Mouse (Mus musculus): ENCODE data around the gene Spata2l.
"Not testable (repeated sequence)": the region's sequence is repeated elsewhere in the genome, so short reads cannot be mapped to it uniquely, and the experiment has no call there.

Gene Spata2l

DNA sequence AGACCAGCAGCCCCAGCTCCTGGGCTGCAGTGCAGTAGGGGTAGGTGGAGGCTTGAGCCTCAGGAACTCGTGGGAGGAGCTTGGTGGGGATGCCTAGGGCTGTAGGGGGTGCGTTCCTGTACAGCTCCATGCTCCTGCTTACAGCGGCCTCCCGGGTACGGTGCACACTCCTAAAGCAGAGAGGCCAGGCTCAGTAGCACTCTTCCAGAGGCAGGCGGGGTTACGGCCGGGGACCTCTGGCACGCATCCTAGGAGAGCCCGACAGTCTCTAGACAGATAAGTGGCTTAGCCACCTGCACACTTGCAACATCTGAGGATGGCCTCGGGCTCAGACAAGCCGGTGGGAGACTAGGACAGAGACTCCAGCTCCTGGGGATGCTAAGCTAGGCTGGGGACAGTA is 9.5 kb upstream of the Spata2l start:
- no peak for DNase-seq (ENCODE audit: low spot score)

DNA sequence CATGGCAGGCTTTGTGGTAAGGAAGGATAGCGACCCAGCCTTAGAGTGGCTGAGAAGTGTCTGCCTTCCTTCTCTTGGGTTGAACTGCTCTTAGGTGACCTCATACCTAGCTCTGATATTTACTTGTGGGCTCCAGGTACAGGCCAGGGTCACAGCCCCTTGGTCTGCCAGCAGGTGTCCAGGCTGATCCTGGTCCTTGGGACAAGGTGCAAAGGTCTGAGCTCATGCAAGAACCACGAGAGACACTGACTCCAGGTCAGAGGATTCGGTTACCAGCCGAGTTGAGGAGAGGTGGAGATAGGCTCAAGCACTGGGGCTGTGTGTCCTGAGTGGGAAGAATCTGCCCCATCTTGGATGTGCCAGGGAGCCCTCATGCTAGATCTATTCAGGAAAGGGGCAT is 8.3 kb upstream of the Spata2l start:
- no peak for DNase-seq (ENCODE audit: low spot score)

- no peak for DNase-seq (ENCODE audit: low spot score)
Measured at GRCm38 (mm10) chr8:123243053-123243452, 7.0 kb upstream of the Spata2l start.

DNA sequence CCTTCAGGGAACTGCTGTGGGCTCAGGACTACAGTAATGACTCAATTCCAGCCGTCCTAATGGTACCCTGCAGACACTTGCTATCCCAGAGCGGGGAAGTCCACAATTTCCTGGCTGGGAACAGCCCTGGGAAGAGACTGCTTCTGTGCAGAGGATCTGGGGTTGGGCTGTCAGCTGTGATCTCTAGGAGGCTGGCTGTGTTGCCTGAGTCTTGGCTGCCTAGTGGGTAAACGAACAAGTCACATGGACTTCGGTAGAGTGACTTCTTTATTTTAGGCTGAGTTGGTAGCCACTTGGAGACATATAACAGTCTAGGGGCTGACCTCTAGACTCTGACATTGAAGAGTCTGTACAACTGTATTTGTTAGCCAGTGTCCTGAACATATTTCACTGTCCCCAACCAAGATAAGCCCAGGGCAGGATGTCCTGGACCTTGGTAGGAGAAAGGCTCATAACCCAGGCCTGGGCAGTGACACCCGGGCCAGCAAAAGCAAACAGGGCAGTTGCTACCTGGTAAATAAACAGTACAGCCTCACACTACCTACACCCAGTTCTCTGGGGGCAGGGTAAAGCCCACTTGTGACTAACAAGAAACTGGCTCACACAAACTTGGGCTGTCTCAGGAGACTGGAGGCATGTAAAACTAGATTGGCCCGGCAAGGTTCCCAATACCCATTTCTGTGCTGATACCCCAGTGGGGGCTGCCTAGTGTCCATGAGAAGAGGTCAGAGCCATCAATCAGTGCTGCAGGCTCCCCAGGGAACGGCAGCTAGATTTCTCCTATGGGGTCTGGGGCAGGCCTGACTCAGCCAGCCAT is 6.3 kb upstream of the Spata2l start:
- DNase-seq (ENCODE audit: low spot score) = no peak

DNA sequence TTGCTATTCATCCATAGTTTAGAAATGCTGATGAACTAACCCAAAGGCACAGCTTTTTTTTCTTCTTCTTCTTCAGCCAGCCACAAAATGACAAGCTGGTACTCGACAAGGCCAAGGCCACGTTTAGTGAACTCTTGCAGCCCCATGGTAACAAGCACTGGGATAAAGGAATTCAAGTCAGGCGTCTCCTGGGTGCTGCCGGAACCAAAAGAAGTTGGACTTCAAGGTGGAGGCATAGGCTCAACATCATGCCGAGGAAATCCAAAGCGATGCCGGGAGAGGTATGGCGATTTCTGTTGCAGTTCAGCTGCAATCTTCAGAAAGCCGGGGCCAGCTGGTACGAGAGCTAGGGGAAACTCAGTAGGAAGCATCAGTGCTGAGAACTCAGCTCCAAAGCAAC is 3.4 kb upstream of the Spata2l start:
- DNase-seq (ENCODE audit: low spot score) = no peak

GRCm38 (mm10) chr8:123234918-123235519 is 1.0 kb downstream of the Spata2l start:
- DNase-seq (ENCODE audit: low spot score) = no peak

GRCm38 (mm10) chr8:123233760-123234159 is 2.3 kb downstream of the Spata2l start:
- no peak for DNase-seq (ENCODE audit: low spot score)

GRCm38 (mm10) chr8:123233300-123233699 is 2.7 kb downstream of the Spata2l start:
- no peak for DNase-seq (ENCODE audit: low spot score)

GRCm38 (mm10) chr8:123232553-123232952 is 3.5 kb downstream of the Spata2l start:
- no peak for DNase-seq (ENCODE audit: low spot score)

DNA sequence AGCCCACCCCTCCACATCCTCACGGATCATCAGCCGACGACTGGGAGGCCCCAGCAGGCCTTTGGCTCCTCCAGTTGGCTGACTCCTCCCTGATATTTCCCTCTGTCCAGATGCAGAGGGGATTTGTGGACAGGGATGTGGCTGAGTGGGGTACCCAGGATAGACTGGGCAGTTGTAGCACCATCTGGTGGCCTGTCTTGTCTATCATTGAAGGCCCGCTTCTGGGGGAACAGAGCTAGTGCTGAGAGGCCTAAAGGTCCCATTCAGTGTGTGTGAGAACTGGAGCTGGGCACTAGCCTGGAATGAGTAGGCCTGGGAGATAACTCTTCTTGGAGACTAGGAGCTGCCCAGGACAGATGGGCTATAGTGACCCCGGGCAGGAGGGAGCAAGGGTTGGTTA is 4.3 kb downstream of the Spata2l start:
- DNase-seq (ENCODE audit: low spot score) = no peak

GRCm38 (mm10) chr8:123230326-123230725 is 5.7 kb downstream of the Spata2l start:
- not testable (repeated sequence) for DNase-seq (ENCODE audit: low spot score)

- DNase-seq (ENCODE audit: low spot score) = no peak
Measured at GRCm38 (mm10) chr8:123228416-123228815, 7.6 kb downstream of the Spata2l start.

- DNase-seq (ENCODE audit: low spot score) = peak; percentile 79
Measured at GRCm38 (mm10) chr8:123224278-123225266, 11.5 kb downstream of the Spata2l start, which contains the start of gene Cdk10. Gene Cdk10 (plus strand): TSS chr8:123224842.

GRCm38 (mm10) chr8:123220917-123221316 is 15.1 kb downstream of the Spata2l start:
- no peak for DNase-seq (ENCODE audit: low spot score)

GRCm38 (mm10) chr8:123215430-123215829 is 20.6 kb downstream of the Spata2l start:
- no peak for DNase-seq (ENCODE audit: low spot score)

DNA sequence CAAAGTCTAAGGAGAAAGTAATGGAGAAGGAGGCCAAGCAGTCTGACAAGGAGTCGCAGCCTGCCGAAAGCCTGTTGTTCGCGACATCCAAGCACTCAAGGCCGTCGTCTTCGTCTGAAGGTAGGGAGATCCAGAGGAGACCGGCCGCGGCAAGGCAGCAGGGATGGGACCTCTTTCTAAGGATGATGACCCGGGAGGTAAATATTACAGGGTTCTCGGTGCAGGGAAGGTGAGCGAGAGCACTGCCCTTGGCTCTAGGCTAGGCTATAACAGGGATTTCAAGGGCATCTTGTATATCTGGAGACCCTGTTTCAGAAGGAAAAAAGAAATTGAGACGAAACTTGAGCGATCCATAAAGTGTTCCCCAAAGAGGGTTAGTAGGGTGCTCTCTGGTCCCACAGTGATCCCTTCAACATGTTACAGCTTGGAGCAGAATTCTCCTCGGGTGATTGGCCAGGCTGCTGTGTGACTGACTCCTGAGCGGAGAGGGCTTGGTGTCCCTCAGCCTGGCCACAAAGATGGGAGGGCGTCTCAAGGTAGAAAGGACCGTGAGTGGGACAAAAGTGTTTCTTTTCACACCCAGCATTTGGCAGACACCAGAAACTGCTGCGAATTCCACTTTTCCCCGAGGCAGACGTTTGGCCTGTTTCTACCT is 22.8 kb downstream of the Spata2l start:
- no peak for DNase-seq (ENCODE audit: low spot score)

DNA sequence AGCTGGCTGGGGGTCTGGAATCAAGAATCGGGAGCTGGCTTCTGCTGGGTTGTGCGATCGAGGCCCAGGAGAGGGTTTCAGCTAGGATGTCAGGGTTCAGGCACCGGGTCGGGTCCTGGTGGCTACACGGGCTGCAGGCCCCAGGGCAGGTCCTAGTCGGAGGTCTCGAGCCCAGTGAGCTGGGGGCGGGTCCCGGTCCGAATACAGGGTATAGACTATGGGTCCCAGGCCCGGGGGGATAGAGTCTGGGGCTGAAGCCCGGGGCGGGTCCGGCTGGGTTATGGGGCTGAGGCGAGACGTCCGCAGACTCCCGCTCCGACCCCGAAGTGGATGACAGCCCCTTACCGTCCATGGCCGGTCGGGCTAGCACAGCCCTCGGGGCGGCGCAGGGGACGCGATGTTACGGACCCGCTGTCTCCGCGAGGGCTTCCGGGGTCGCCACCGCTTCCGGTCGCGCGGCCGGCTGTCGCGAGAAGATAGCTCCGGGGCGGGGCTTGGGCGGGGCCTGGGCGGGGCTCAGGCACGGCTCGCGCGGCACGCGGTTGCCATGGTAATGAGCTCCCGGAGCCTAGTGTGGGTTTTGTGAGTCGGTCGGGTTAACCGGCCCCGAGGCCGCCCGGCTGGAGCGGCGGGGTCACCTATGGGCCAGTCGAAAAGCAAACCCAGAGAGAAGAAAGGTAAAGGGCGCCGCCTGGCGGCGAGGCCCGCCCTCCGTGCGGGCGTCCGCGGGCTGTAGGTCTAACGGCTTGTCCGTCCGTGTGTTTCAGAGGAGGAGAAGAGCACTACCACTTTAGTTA is 23.5 kb downstream of the Spata2l start, which contains the start of the genes Chmp1a and Spata33:
Gene Chmp1a, minus strand, starts transcription at position 443 of the 797 bp plus-strand sequence.
Gene Spata33, plus strand, starts transcription at position 512 of the 797 bp plus-strand sequence.
- DNase-seq (ENCODE audit: low spot score) = peak; percentile 71

DNA sequence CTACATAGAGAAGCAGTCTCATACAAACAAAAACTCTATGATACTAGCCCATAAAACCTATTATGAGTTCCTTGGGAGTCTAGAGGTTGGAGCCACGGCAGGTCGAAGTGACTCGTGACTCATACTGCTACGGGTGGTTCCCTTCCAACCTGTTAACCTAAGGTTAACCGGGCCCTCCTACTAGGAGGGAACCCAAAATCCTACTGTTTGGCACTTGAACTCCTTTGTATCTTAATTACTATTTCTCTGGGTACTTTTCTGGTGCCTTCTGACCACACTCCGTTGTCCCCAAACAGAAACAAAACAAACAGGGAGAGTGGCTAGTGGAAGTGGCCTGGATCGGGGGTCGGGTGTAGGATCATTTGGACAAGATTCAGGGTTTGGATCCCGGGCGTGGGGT is 24.2 kb downstream of the Spata2l start:
- DNase-seq (ENCODE audit: low spot score) = no peak

DNA sequence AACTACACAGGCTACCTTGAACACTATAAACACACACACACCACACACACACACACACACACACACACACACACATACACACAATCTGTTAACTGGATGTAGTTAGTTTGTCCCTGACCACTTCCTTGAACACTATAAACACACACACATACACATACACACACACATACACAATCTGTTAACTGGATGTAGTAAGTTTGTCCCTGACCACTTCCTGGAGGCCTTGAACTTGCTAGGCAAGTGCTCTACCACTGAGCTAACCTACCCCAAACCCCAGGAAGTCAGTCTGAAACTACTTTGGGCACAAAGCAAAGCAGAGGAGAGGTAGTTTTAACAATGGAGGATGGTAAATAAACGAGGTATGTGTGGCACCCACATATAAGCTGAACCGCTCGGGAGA is 32.5 kb downstream of the Spata2l start:
- DNase-seq (ENCODE audit: low spot score) = no peak

GRCm38 (mm10) chr8:123202288-123202687 is 33.7 kb downstream of the Spata2l start:
- DNase-seq (ENCODE audit: low spot score) = peak; percentile 31

DNA sequence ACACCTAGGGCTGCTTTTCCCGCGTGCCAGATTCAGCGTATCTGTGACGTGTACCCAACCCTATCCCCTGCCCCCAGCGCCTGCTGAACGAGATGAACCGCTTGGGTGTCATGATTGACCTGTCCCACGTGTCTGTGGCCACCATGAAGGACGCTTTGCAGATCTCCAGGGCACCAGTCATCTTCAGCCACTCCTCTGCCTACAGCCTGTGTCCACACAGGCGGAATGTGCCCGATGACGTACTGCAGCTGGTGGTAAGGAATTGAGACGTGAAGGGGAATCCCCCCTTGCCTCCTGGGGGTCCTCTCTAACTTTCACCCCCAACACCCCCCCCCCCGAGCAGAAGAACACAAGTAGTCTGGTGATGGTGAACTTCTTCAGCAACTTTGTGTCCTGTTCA is 36.2 kb downstream of the Spata2l start:
- no peak for DNase-seq (ENCODE audit: low spot score)

All from urinary bladder, postnatal 10 days (tissue).